Mouse (Mus musculus) CD4-positive, CD25-positive, alpha-beta regulatory T cell (primary cell): ENCODE data around the gene 2310079G19Rik. TPM values are rescaled to one million over a fixed set of nuclear protein-coding genes. Genes with fewer than 3 reads are reported as not detected.

Experiments used
- polyA plus RNA-seq: library from polyadenylated mRNA; unstranded; fragments of 100-300 nt; shearing (Covaris generic); gene quantifications from one replicate; pipeline ENCODE4 v1.2.1, GENCODE M21; 2017

The 2310079G19Rik gene
- polyA plus RNA-seq = not detected

DNA sequence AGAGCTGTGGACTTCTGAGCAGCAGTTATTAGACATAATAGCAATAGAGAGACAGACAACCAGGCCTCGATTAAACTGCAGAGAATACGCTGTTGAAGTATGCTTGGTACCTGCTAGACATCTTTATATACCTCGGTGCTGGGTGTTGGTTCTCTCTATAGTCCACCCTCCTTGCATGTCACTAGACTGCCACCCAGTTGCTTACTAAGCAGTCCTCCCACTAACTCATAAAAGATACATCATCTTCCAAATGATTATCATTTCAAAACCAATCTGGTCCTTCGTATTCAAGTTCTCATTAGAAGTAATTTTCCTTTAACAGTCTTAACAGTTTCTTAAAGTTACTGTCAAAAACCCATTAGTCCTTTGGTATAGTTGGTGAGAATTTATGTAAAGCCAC, at the start of gene 2310079G19Rik:
TSS of gene 2310079G19Rik (minus strand) at position 101 of the 400 bp plus-strand sequence.

GRCm38 (mm10) chr16:88671571-88671970, 44.1 kb upstream of the 2310079G19Rik start, which contains the start of gene Krtap27-1:
Krtap27-1 (minus strand) TSS chr16:88671671.

DNA sequence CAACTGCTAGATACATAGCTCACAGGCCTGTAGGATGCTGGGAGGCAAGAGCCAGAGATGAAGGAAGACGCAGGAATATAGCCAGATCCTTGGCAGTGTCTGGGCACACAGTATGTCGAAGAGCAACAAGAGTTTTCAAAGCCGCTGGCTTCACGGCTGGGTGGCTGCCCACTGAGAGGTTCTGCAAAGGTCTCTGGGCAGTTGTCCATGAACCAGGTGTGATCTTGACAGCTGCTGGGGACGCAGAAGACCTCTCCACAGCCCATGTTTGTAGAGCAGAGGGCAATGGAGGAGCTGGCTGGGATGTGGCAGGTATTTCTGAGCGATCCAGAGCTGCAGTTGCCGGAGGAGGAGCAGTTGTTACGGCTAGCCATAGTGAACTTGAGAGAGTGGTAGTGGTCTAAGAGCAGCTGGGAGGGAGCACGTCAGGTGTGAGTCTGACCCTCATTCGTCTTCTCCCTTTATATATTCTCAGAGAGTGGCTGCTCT, 19.9 kb upstream of the 2310079G19Rik start, which contains the start of gene Krtap26-1:
TSS of gene Krtap26-1 (minus strand) at position 439 of the 489 bp plus-strand sequence.

DNA sequence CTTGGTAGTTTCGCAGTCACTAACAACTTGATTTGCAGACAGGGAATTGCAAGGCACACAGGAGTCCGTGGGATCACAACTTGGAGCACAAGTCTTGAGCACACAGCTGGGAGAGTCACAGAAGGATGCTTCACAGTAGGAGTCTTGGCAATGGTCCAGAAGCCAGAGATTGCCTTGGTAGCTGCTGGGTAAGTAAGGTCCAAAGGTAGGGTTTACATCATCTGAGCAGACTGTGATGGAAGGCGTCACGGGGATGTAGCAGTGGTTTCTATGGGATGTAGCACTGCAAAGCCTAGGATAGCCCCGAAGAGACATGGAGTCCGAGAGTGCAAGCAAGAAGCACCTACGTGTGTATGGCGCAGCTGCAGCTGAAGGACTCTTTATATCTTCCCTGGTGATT, 15.5 kb downstream of the 2310079G19Rik start, which contains the start of gene Krtap24-1:
TSS of gene Krtap24-1 (minus strand) at position 358 of the 400 bp plus-strand sequence.

Other genes with a start within 250 kb of the 2310079G19Rik start
- gene Cldn17, start 120.7 kb downstream of the 2310079G19Rik start, polyA plus RNA-seq = not detected
- not detected for gene Cldn8, start 64.5 kb downstream of the 2310079G19Rik start, polyA plus RNA-seq
- not detected for gene Krtap24-1, start 15.4 kb downstream of the 2310079G19Rik start, polyA plus RNA-seq
- not detected for gene Krtap26-1, start 20.1 kb upstream of the 2310079G19Rik start, polyA plus RNA-seq
- not detected for gene Krtap27-1, start 44.0 kb upstream of the 2310079G19Rik start, polyA plus RNA-seq
- not detected for gene 2310061N02Rik, start 80.3 kb upstream of the 2310079G19Rik start, polyA plus RNA-seq
- gene Krtap13-1, start 101.2 kb upstream of the 2310079G19Rik start, polyA plus RNA-seq = not detected
- gene Krtap13, start 124.0 kb upstream of the 2310079G19Rik start, polyA plus RNA-seq = not detected
- gene 2310034C09Rik, start 131.2 kb upstream of the 2310079G19Rik start, polyA plus RNA-seq = not detected
- gene 2310057N15Rik, start 146.5 kb upstream of the 2310079G19Rik start, polyA plus RNA-seq = not detected
- not detected for gene Gm5965, start 150.2 kb upstream of the 2310079G19Rik start, polyA plus RNA-seq
- not detected for gene Gm20741, start 184.6 kb upstream of the 2310079G19Rik start, polyA plus RNA-seq
- gene Krtap15, start 192.5 kb upstream of the 2310079G19Rik start, polyA plus RNA-seq = not detected
- gene Krtap14, start 198.5 kb upstream of the 2310079G19Rik start, polyA plus RNA-seq = not detected
- gene Krtap19-1, start 241.7 kb upstream of the 2310079G19Rik start, polyA plus RNA-seq = not detected
- gene Krtap19-2, start 246.6 kb upstream of the 2310079G19Rik start, polyA plus RNA-seq = not detected